Mouse (Mus musculus) limb, embryonic 10.5 days (tissue): Measurements from ENCODE around the gene Fxr1. TPM values are rescaled to one million over a fixed set of nuclear protein-coding genes. Genes with fewer than 3 reads are reported as not detected.
A peak's percentile ranks its signal among the peaks of the same experiment; 100 is the strongest.

Experiments
- DNase-seq: peaks from one replicate; pipeline ENCODE4 v3.0.0-alpha.2; 2017; ENCODE audit warnings: low spot score
- H3K27ac ChIP-seq: fragments of 300-500 bp; sonication (generic); 2 replicates; pipeline ENCODE4 v1.5.1; 2016; ENCODE audit warnings: mild to moderate bottlenecking
- H3K27me3 ChIP-seq: fragments of 300-500 bp; sonication (generic); 2 replicates; pipeline ENCODE4 v1.6.1; 2016; ENCODE audit warnings: low read depth, mild to moderate bottlenecking; ENCODE audit not compliant: poor library complexity, severe bottlenecking
- H3K36me3 ChIP-seq: fragments of 300-500 bp; sonication (generic); 2 replicates; pipeline ENCODE4 v1.6.1; 2016; ENCODE audit warnings: mild to moderate bottlenecking, moderate library complexity
- H3K4me1 ChIP-seq: fragments of 300-500 bp; sonication (generic); 2 replicates; pipeline ENCODE4 v1.6.1; 2016
- H3K4me3 ChIP-seq: fragments of 300-500 bp; sonication (generic); 2 replicates; pipeline ENCODE4 v1.5.1; 2016; ENCODE audit warnings: mild to moderate bottlenecking, moderate library complexity
- H3K9me3 ChIP-seq: fragments of 300-500 bp; sonication (generic); replicated peaks from 2 replicates; pipeline ENCODE4 v1.6.1; 2016; ENCODE audit warnings: mild to moderate bottlenecking
- WGBS: fragments of 180-500 bp; shearing (Covaris S2); methylation state at CpG from one replicate; pipeline ENCODE4 v1.1.7; 2016; 5-methylcytosine and 5-hydroxymethylcytosine counted together
- polyA plus RNA-seq: library from polyadenylated mRNA; unstranded; fragments of >200 nt; fragmentation: Nextera tagmentation; extraction: Ambion mirVana; gene quantifications from 2 replicates; pipeline ENCODE4 v1.2.1, GENCODE M21; 2016

Gene Fxr1
- polyA plus RNA-seq, 1 experiment from 2014 or later, result 60.7 TPM

GRCm38 (mm10) chr3:34076058-34076759 is 56.5 kb downstream of the Fxr1 start:
- H3K9me3 ChIP-seq, result no peaks in the 10 kb centered on the region
- H3K4me3 ChIP-seq, result no peak overlapping the region
- H3K27me3 ChIP-seq, result no peaks in the 10 kb centered on the region
- H3K36me3 ChIP-seq, result peaks cover 64% of the 10 kb centered on the region
- no peak overlapping the region for H3K27ac ChIP-seq
- peaks cover 9% of the 10 kb centered on the region for H3K4me1 ChIP-seq
- 79% methylated on average over 6 of the region's 6 CpGs for WGBS
- DNase-seq, result no peak

GRCm38 (mm10) chr3:34080900-34081662 is 61.3 kb downstream of the Fxr1 start, which contains the start of gene Dnajc19:
Gene Dnajc19 (minus strand): TSS chr3:34081321.
- WGBS, result 2% methylated on average over 50 of the region's 50 CpGs
- Histone ChIP-seq H3K36me3 (peaks cover 24% of the 10 kb centered on the region), H3K4me3 (peak within 1 kb of the TSS; percentile 67), H3K27me3 (no peaks in the 10 kb centered on the region), H3K27ac (peak within 1 kb of the TSS; percentile 81), H3K9me3 (no peaks in the 10 kb centered on the region), H3K4me1 (peaks cover 17% of the 10 kb centered on the region)
- peak; percentile 94 for DNase-seq

GRCm38 (mm10) chr3:34081929-34082328 is 62.2 kb downstream of the Fxr1 start:
- Histone ChIP-seq H3K4me3 (peak overlapping the region; percentile 67; the same call in 1 of the 2 replicates), H3K9me3 (no peaks in the 10 kb centered on the region), H3K27me3 (no peaks in the 10 kb centered on the region), H3K36me3 (peaks cover 18% of the 10 kb centered on the region), H3K4me1 (peaks cover 17% of the 10 kb centered on the region), H3K27ac (no peak overlapping the region; the same call in 1 of the 2 replicates)
- 91% methylated on average over 3 of the region's 3 CpGs for WGBS
- DNase-seq, result no peak

GRCm38 (mm10) chr3:34083655-34084054 is 63.9 kb downstream of the Fxr1 start:
- DNase-seq, result no peak
- Histone ChIP-seq H3K36me3 (peaks cover 6% of the 10 kb centered on the region), H3K27ac (no peak overlapping the region), H3K4me1 (peaks cover 17% of the 10 kb centered on the region), H3K9me3 (no peaks in the 10 kb centered on the region), H3K27me3 (no peaks in the 10 kb centered on the region), H3K4me3 (no peak overlapping the region)
- 83% methylated on average over 5 of the region's 5 CpGs for WGBS

GRCm38 (mm10) chr3:34102891-34103290 is 83.1 kb downstream of the Fxr1 start:
- no peak for DNase-seq

GRCm38 (mm10) chr3:34103902-34104672 is 84.3 kb downstream of the Fxr1 start:
- Histone ChIP-seq H3K9me3 (no peaks in the 10 kb centered on the region), H3K36me3 (no peaks in the 10 kb centered on the region), H3K27me3 (peaks cover 27% of the 10 kb centered on the region), H3K27ac (no peak overlapping the region), H3K4me1 (no peaks in the 10 kb centered on the region), H3K4me3 (no peak overlapping the region)
- no peak for DNase-seq
- 51% methylated on average over 7 of the region's 7 CpGs for WGBS

More at GRCm38 (mm10) chr3:34102891-34103290, 83.1 kb downstream of the Fxr1 start:
- WGBS, result 70% methylated on average over 2 of the region's 2 CpGs
- Histone ChIP-seq H3K36me3 (no peaks in the 10 kb centered on the region), H3K4me1 (no peaks in the 10 kb centered on the region), H3K4me3 (no peak overlapping the region), H3K9me3 (no peaks in the 10 kb centered on the region), H3K27ac (no peak overlapping the region), H3K27me3 (peaks cover 27% of the 10 kb centered on the region)

GRCm38 (mm10) chr3:34106421-34106820 is 86.7 kb downstream of the Fxr1 start:
- H3K4me3 ChIP-seq, result no peak overlapping the region
- no peak overlapping the region for H3K27ac ChIP-seq
- peaks cover 27% of the 10 kb centered on the region for H3K27me3 ChIP-seq
- no peak for DNase-seq
- H3K4me1 ChIP-seq, result no peaks in the 10 kb centered on the region
- H3K36me3 ChIP-seq, result no peaks in the 10 kb centered on the region
- WGBS, result 16% methylated on average over 9 of the region's 9 CpGs
- no peaks in the 10 kb centered on the region for H3K9me3 ChIP-seq

- Histone ChIP-seq H3K9me3 (no peaks in the 10 kb centered on the region), H3K27ac (no peak overlapping the region), H3K27me3 (peaks cover 27% of the 10 kb centered on the region), H3K36me3 (no peaks in the 10 kb centered on the region), H3K4me1 (no peaks in the 10 kb centered on the region), H3K4me3 (no peak overlapping the region)
- DNase-seq, result no peak
- 79% methylated on average over 3 of the region's 3 CpGs for WGBS
Measured at GRCm38 (mm10) chr3:34107631-34108030, 87.9 kb downstream of the Fxr1 start.

GRCm38 (mm10) chr3:34111941-34112685 is 92.4 kb downstream of the Fxr1 start:
- 75% methylated on average over 11 of the region's 11 CpGs for WGBS
- no peak overlapping the region for H3K4me3 ChIP-seq
- DNase-seq, result no peak

GRCm38 (mm10) chr3:34115806-34116205 is 96.1 kb downstream of the Fxr1 start:
- H3K27ac ChIP-seq, result no peak overlapping the region
- WGBS, result 69% methylated on average over 6 of the region's 6 CpGs
- H3K9me3 ChIP-seq, result no peaks in the 10 kb centered on the region
- no peak for DNase-seq
- no peak overlapping the region for H3K4me3 ChIP-seq
- no peaks in the 10 kb centered on the region for H3K36me3 ChIP-seq
- no peaks in the 10 kb centered on the region for H3K27me3 ChIP-seq
- H3K4me1 ChIP-seq, result no peaks in the 10 kb centered on the region

More at GRCm38 (mm10) chr3:34111941-34112685, 92.4 kb downstream of the Fxr1 start:
- Histone ChIP-seq H3K4me1 (no peaks in the 10 kb centered on the region), H3K27ac (no peak overlapping the region), H3K27me3 (0 out of 2 replicates have a peak, but pooled peaks cover 2% of the 10 kb centered on the region), H3K9me3 (no peaks in the 10 kb centered on the region), H3K36me3 (no peaks in the 10 kb centered on the region)

GRCm38 (mm10) chr3:34119869-34120268 is 100.1 kb downstream of the Fxr1 start:
- 83% methylated on average over 4 of the region's 4 CpGs for WGBS
- H3K4me1 ChIP-seq, result no peaks in the 10 kb centered on the region
- no peaks in the 10 kb centered on the region for H3K9me3 ChIP-seq
- no peaks in the 10 kb centered on the region for H3K27me3 ChIP-seq
- no peak overlapping the region for H3K4me3 ChIP-seq
- H3K36me3 ChIP-seq, result no peaks in the 10 kb centered on the region
- no peak for DNase-seq
- H3K27ac ChIP-seq, result no peak overlapping the region
